19 mouse cellular contexts compared by ENCODE assay signal in the genomic region with DNA sequence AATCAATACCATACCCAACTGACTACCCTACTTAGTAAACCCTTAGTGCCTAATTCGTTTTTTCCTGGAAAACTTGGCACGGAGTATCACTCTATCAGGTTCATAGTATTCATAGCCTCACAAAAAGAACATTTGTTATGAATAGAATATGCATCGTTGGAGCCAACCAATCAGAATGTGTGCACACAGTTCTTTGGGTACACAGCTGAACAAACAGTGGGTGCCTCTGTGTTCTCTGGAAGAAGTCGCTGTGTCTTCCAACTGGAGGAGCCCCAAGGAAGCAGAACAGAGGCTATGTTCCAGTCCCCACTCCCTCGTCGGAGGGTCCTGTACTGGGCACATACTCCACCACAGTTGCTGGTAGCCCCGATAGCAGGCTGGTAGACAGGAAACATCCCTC.
A peak's percentile ranks its signal among the peaks of the same experiment; 100 is the strongest.
DNase-seq lines count a peak whose midpoint lies in the region; ATAC-seq and TF ChIP-seq lines count a peak whose summit lies in the region.
"Had no signal": no experiment of that assay in that cellular context is flagged by ENCODE, and none has a peak within 500 bp of the region (broad histone marks: within the 10 kb centered on the region; RNA-seq: fewer than 3 reads in every experiment).

No protein-coding gene starts in this region.

- TF ChIP-seq POLR2A in brain, embryonic 14.5 days (IDR thresholded peaks at IDR 0.05; ENCODE audit: borderline replicate concordance, extremely low read depth, insufficient read depth, insufficient read length, poor library complexity, severe bottlenecking) = no peak

- H3K4me2 ChIP-seq in forebrain, postnatal 0 days (ENCODE audit: low read depth) = no peak overlapping the region
- no peak overlapping the region for H3K4me2 ChIP-seq in forebrain, embryonic 12.5 days
- H3K4me2 ChIP-seq: embryonic facial prominence, embryonic 12.5 days; heart, embryonic 11.5 days; limb, embryonic 15.5 days; midbrain, embryonic 12.5 days had no signal

- intact Hi-C loops in left cerebral cortex, postnatal 14 days (cut with DNase I) = no loop called here
- intact Hi-C loops in left cerebral cortex, adult 2 months (cut with DNase I) = no loop called here
- intact Hi-C loops in left cerebral cortex, postnatal 36 days (cut with DNase I) = no loop called here

- H3K9ac ChIP-seq in forebrain, postnatal 0 days = no peak overlapping the region
- H3K9ac ChIP-seq in forebrain, embryonic 12.5 days = no peak overlapping the region
- H3K9ac ChIP-seq: embryonic facial prominence, embryonic 12.5 days; limb, embryonic 15.5 days; liver, postnatal 0 days; midbrain, embryonic 12.5 days had no signal

- 48% methylated on average over 7 of the region's 7 CpGs for WGBS in forebrain, postnatal 0 days
- WGBS in forebrain, embryonic 12.5 days = 91% methylated on average over 7 of the region's 7 CpGs

- peak; percentile 66 for ATAC-seq in forebrain, postnatal 0 days
- no peak for ATAC-seq in forebrain, embryonic 12.5 days (ENCODE audit: low FRiP score)
- ATAC-seq: liver, postnatal 0 days; Patski had no signal

- no peaks in the 10 kb centered on the region for H3K36me3 ChIP-seq in forebrain, postnatal 0 days (ENCODE audit: insufficient read depth)
- no peaks in the 10 kb centered on the region for H3K36me3 ChIP-seq in forebrain, embryonic 12.5 days (replicated peaks)
- H3K36me3 ChIP-seq: embryonic facial prominence, embryonic 12.5 days; limb, embryonic 15.5 days; midbrain, embryonic 12.5 days had no signal

- no peak overlapping the region for H3K27ac ChIP-seq in forebrain, postnatal 0 days (ENCODE audit: low read depth, low read length)
- H3K27ac ChIP-seq in forebrain, embryonic 12.5 days = no peak overlapping the region
- no peak overlapping the region for H3K27ac ChIP-seq in left cerebral cortex, adult 2 months
- H3K27ac ChIP-seq: embryonic facial prominence, embryonic 12.5 days; limb, embryonic 15.5 days; midbrain, embryonic 12.5 days had no signal

- TF ChIP-seq CTCF in forebrain, postnatal 0 days (IDR thresholded peaks at IDR 0.05; ENCODE audit: low read depth) = no peak
- TF ChIP-seq CTCF in left cerebral cortex, adult 2 months (IDR thresholded peaks at IDR 0.05) = no peak
- TF ChIP-seq CTCF in brain, embryonic 14.5 days (IDR thresholded peaks at IDR 0.05; ENCODE audit: borderline replicate concordance, extremely low read depth, insufficient read depth, insufficient read length) = no peak

- no peak for DNase-seq in forebrain, postnatal 0 days
- peak; percentile 43 to 63 for DNase-seq in left cerebral cortex, postnatal 14 days (ENCODE audit: low spot score in 2 of 2)
- no peak for DNase-seq in left cerebral cortex, adult 2 months (ENCODE audit: extremely low spot score in 1 of 2, low spot score in 2 of 2)
- DNase-seq in brain, embryonic 14.5 days (ENCODE audit: low read depth) = peak; percentile 30
- peak; percentile 14 to 22 for DNase-seq in left cerebral cortex, postnatal 36 days (ENCODE audit: low spot score in 2 of 2)
- DNase-seq in lung, postnatal 25 days (ENCODE audit: low spot score) = no peak
- DNase-seq: gastrocnemius, postnatal 25 days; heart, postnatal 36 days; kidney, adult 11 months; kidney, postnatal 10 days; liver, postnatal 0 days; lung, postnatal 36 days; thymus, postnatal 36 days had no signal

- no peak overlapping the region for H3K4me3 ChIP-seq in forebrain, postnatal 0 days (ENCODE audit: low read depth, low read length)
- no peak overlapping the region for H3K4me3 ChIP-seq in forebrain, embryonic 12.5 days (replicated peaks)
- H3K4me3 ChIP-seq in left cerebral cortex, adult 2 months = no peak overlapping the region
- H3K4me3 ChIP-seq: embryonic facial prominence, embryonic 12.5 days; limb, embryonic 15.5 days; midbrain, embryonic 12.5 days had no signal

- no peaks in the 10 kb centered on the region for H3K27me3 ChIP-seq in forebrain, postnatal 0 days (ENCODE audit: insufficient read depth, low read length)
- peaks cover 20% of the 10 kb centered on the region; the same call in 1 of the 2 replicates for H3K27me3 ChIP-seq in forebrain, embryonic 12.5 days
- H3K27me3 ChIP-seq: embryonic facial prominence, embryonic 12.5 days; limb, embryonic 15.5 days; midbrain, embryonic 12.5 days; Patski had no signal

- no peaks in the 10 kb centered on the region for H3K4me1 ChIP-seq in forebrain, postnatal 0 days (ENCODE audit: insufficient read depth)
- peaks cover 13% of the 10 kb centered on the region; the same call in 1 of the 2 replicates for H3K4me1 ChIP-seq in forebrain, embryonic 12.5 days
- H3K4me1 ChIP-seq: embryonic facial prominence, embryonic 12.5 days had no signal

- H3K9me3 ChIP-seq in forebrain, postnatal 0 days (ENCODE audit: low read length) = no peaks in the 10 kb centered on the region
- H3K9me3 ChIP-seq in forebrain, embryonic 12.5 days = no peaks in the 10 kb centered on the region
- H3K9me3 ChIP-seq: embryonic facial prominence, embryonic 12.5 days; limb, embryonic 15.5 days; midbrain, embryonic 12.5 days had no signal

Comparison
In these comparisons a context has a peak if more than half of its experiments do, and no peak if none do; other contexts are left out.
1. DNase-seq: peak in left cerebral cortex, postnatal 14 days (2 of 2), brain, embryonic 14.5 days (single experiment) and left cerebral cortex, postnatal 36 days (2 of 2); none in forebrain, postnatal 0 days (single experiment), left cerebral cortex, adult 2 months (0 of 2) and lung, postnatal 25 days (single experiment).